Mouse (Mus musculus) CH12.LX (cell line): ENCODE data around the gene Sipa1l3. TPM values are rescaled to one million over a fixed set of nuclear protein-coding genes. Genes with fewer than 3 reads are reported as not detected.
A peak's percentile ranks its signal among the peaks of the same experiment; 100 is the strongest.

ENCODE experiments used
- DNase-seq: peaks from one replicate; pipeline ENCODE4 v3.0.0-alpha.2; 2013; ENCODE audit errors: extremely low read depth
- H3K27ac ChIP-seq: 2 replicates; pipeline ENCODE4 v1.5.1; 2012; ENCODE audit warnings: low read depth, mild to moderate bottlenecking, control low read depth, moderate library complexity; ENCODE audit not compliant: insufficient read depth
- H3K27me3 ChIP-seq: replicated peaks from 2 replicates; pipeline ENCODE3; 2012; ENCODE audit warnings: inconsistent platforms
- H3K36me3 ChIP-seq, 2 experiments: replicated peaks in 1 of 2; 2 replicates each; pipeline versions ENCODE3 to v1.6.1; 2012; ENCODE audit warnings: inconsistent platforms in 1 of 2, low read length in 1 of 2, mild to moderate bottlenecking in 1 of 2, mixed read lengths in 1 of 2, moderate library complexity in 1 of 2; ENCODE audit not compliant: control insufficient read depth in 1 of 2, insufficient read depth in 1 of 2
- H3K4me1 ChIP-seq, 2 experiments: 2 replicates each; pipeline ENCODE4 v1.6.1; 2012; ENCODE audit warnings: inconsistent platforms in 1 of 2, moderate library complexity in 1 of 2; ENCODE audit not compliant: insufficient read depth in 2 of 2, control insufficient read depth in 1 of 2
- H3K4me2 ChIP-seq: 2 replicates; pipeline ENCODE4 v1.6.1; 2012; ENCODE audit warnings: low read depth, mild to moderate bottlenecking, control low read depth; ENCODE audit not compliant: poor library complexity, insufficient read depth, severe bottlenecking
- H3K4me3 ChIP-seq, 3 experiments: fragments of 150-350 bp in 1 of 3; sonication (generic) in 1 of 3; replicated peaks in 1 of 3; 2 replicates each; pipeline versions ENCODE3 to v1.5.1; 2011 to 2012; ENCODE audit warnings: low read depth in 2 of 3, low read length in 2 of 3, mild to moderate bottlenecking in 2 of 3, moderate library complexity in 2 of 3, control low read depth in 1 of 3, improper control_type of control experiment in 1 of 3, inconsistent platforms in 1 of 3, mixed read lengths in 1 of 3; ENCODE audit not compliant: poor library complexity in 1 of 3
- H3K79me2 ChIP-seq: replicated peaks from 2 replicates; pipeline ENCODE4 v1.6.1; 2012; ENCODE audit warnings: mild to moderate bottlenecking, moderate library complexity; ENCODE audit not compliant: control insufficient read depth, poor library complexity, insufficient read depth, severe bottlenecking; ENCODE audit errors: extremely low read depth
- H3K9ac ChIP-seq: 2 replicates; pipeline ENCODE4 v1.6.1; 2012; ENCODE audit warnings: low read depth, mild to moderate bottlenecking, control low read depth, moderate library complexity; ENCODE audit not compliant: insufficient read depth
- H3K9me3 ChIP-seq: replicated peaks from 2 replicates; pipeline ENCODE3; 2012; ENCODE audit warnings: low read length, inconsistent platforms, mixed read lengths
- BHLHE40 ChIP-seq: IDR thresholded peaks from 2 replicates; pipeline ENCODE4 v1.6.1; 2011; ENCODE audit warnings: mild to moderate bottlenecking, low read depth, low read length, improper control_type of control experiment
- CTCF ChIP-seq, 2 experiments: IDR thresholded peaks in 1 of 2; conservative IDR thresholded peaks in 1 of 2; 2 replicates each; pipeline ENCODE4 v1.5.1; 2011 to 2012; ENCODE audit warnings: low read depth in 2 of 2, low read length in 2 of 2, improper control_type of control experiment in 1 of 2, inconsistent platforms in 1 of 2, mild to moderate bottlenecking in 1 of 2, moderate library complexity in 1 of 2
- ELF1 ChIP-seq: IDR thresholded peaks from 2 replicates; pipeline ENCODE4 v1.6.1; 2014; ENCODE audit warnings: low read depth, mild to moderate bottlenecking, inconsistent platforms, low read length, improper control_type of control experiment
- EP300 ChIP-seq: IDR thresholded peaks from 2 replicates; pipeline ENCODE4 v1.6.1; 2011; ENCODE audit warnings: low read length, improper control_type of control experiment
- ETS1 ChIP-seq: conservative IDR thresholded peaks from 2 replicates; pipeline ENCODE4 v1.6.1; 2012; ENCODE audit warnings: low read depth, mild to moderate bottlenecking, inconsistent platforms, low read length, improper control_type of control experiment, moderate library complexity
- KAT2A ChIP-seq: IDR thresholded peaks from 2 replicates; pipeline ENCODE4 v1.6.1; 2012; ENCODE audit warnings: low read length, improper control_type of control experiment, inconsistent platforms; ENCODE audit not compliant: insufficient replicate concordance
- MAFK ChIP-seq: IDR thresholded peaks from 2 replicates; pipeline ENCODE4 v1.6.1; 2011; ENCODE audit warnings: low read length, improper control_type of control experiment; ENCODE audit not compliant: insufficient replicate concordance
- MAX ChIP-seq: IDR thresholded peaks from 2 replicates; pipeline ENCODE4 v1.6.1; 2011; ENCODE audit warnings: low read length, improper control_type of control experiment
- MAZ ChIP-seq: IDR thresholded peaks from 2 replicates; pipeline ENCODE4 v1.6.1; 2012; ENCODE audit warnings: low read depth, mild to moderate bottlenecking, inconsistent platforms, low read length, improper control_type of control experiment, moderate library complexity
- MEF2A ChIP-seq: IDR thresholded peaks from 2 replicates; pipeline ENCODE4 v1.6.1; 2014; ENCODE audit warnings: low read depth, mild to moderate bottlenecking, inconsistent platforms, low read length, improper control_type of control experiment, borderline replicate concordance
- MXI1 ChIP-seq: IDR thresholded peaks from 2 replicates; pipeline ENCODE4 v1.6.1; 2011; ENCODE audit warnings: mild to moderate bottlenecking, low read depth, low read length, improper control_type of control experiment
- MYC ChIP-seq: IDR thresholded peaks from 2 replicates; pipeline ENCODE4 v1.6.1; 2011; ENCODE audit warnings: low read depth, mild to moderate bottlenecking, improper control_type of control experiment, low read length
- POLR2A ChIP-seq: IDR thresholded peaks from 2 replicates; pipeline ENCODE4 v1.6.1; 2011; ENCODE audit warnings: low read depth, mild to moderate bottlenecking, improper control_type of control experiment, low read length
- POLR2AphosphoS2 ChIP-seq: IDR thresholded peaks from 2 replicates; pipeline ENCODE4 v1.6.1; 2011; ENCODE audit warnings: low read depth, low read length, improper control_type of control experiment
- USF1 ChIP-seq: IDR thresholded peaks from 2 replicates; pipeline ENCODE4 v1.6.1; 2014; ENCODE audit warnings: low read depth, mild to moderate bottlenecking, inconsistent platforms, low read length, improper control_type of control experiment
- USF2 ChIP-seq: conservative IDR thresholded peaks from 2 replicates; pipeline ENCODE4 v1.6.1; 2011; ENCODE audit warnings: low read depth, low read length, improper control_type of control experiment
- ZNF384 ChIP-seq: IDR thresholded peaks from 2 replicates; pipeline ENCODE4 v1.6.1; 2012; ENCODE audit warnings: low read depth, low read length, improper control_type of control experiment, inconsistent platforms
- dilution Hi-C: fragments of 300-500 bp; cut with MboI; formaldehyde crosslinking; loops from 2 replicates; pipeline ENCODE4 v1.14.3; 2020; ENCODE audit warnings: low sequenced_read_pairs; ENCODE audit not compliant: extremely low pct_unique_long_range_greater_than_20kb, extremely low pct_ligation_motif_present
- in situ Hi-C: fragments of 300-500 bp; cut with MboI; formaldehyde crosslinking; loops from 3 replicates; pipeline ENCODE4 v1.14.3; 2019; ENCODE audit warnings: low sequenced_read_pairs, low pct_ligation_motif_present, low pct_unique_long_range_greater_than_20kb, mixed read lengths
- polyA plus RNA-seq: library from polyadenylated mRNA; unstranded; fragments of >175 nt; gene quantifications from 2 replicates; pipeline ENCODE4 v1.2.1, GENCODE M21; 2012; ENCODE audit warnings: low read depth; ENCODE audit not compliant: insufficient read length
- total RNA-seq, 2 experiments: library from RNA; depleted of rRNA; stranded (reverse); fragments of 300-350 nt in 1 of 2; fragments of >200 nt in 1 of 2; gene quantifications; 2 replicates each; pipeline ENCODE4 v1.2.3; 2012 to 2014

The Sipa1l3 gene
- total and polyA plus RNA-seq, 3 experiments = 1.6 to 8.8 (median 5.9) TPM

- Histone ChIP-seq H3K36me3 (peaks cover 0 to 8% of the 10 kb centered on the region in 2 experiments), H3K4me2 (no peak overlapping the region), H3K9me3 (no peaks in the 10 kb centered on the region), H3K79me2 (no peaks in the 10 kb centered on the region), H3K4me1 (peaks cover 1 to 25% of the 10 kb centered on the region in 2 experiments; a peak in 2 of 4 replicates), H3K9ac (no peak overlapping the region), H3K27ac (no peak overlapping the region), H3K4me3 (no peak overlapping the region), H3K27me3 (no peaks in the 10 kb centered on the region)
- no peak for DNase-seq
- no peak for TF ChIP-seq MAFK
- TF ChIP-seq ELF1 = no peak
- TF ChIP-seq ZNF384 = no peak
- no peak for TF ChIP-seq MEF2A
- TF ChIP-seq MAX = no peak
- no peak for TF ChIP-seq USF1
- TF ChIP-seq CTCF (conservative IDR thresholded peaks at IDR 0.05 in 1 of 2, IDR thresholded peaks at IDR 0.05 in 1 of 2; ENCODE audit: low read depth in 2 of 2, low read length in 2 of 2) = no peak
- no peak for TF ChIP-seq MYC
- no peak for TF ChIP-seq USF2
- no peak for TF ChIP-seq POLR2A
- in situ Hi-C loops = no loop called here
- dilution Hi-C loops = no loop called here
Measured at GRCm38 (mm10) chr7:29492992-29493391, 25.4 kb downstream of the Sipa1l3 start.

- H3K4me2 ChIP-seq = no peak overlapping the region
- no peaks in the 10 kb centered on the region for H3K27me3 ChIP-seq
- TF ChIP-seq EP300 (peak; percentile 34; the same call in 1 of the 2 replicates), ETS1 (0 out of 2 replicates have a peak, but pooled peaks have one; percentile 13), POLR2AphosphoS2 (no peak)
- H3K36me3 ChIP-seq = peaks cover 0 to 5% of the 10 kb centered on the region in 2 experiments
- no peak overlapping the region for H3K4me3 ChIP-seq
- H3K27ac ChIP-seq = no peak overlapping the region
- no peaks in the 10 kb centered on the region for H3K79me2 ChIP-seq
- no peaks in the 10 kb centered on the region for H3K9me3 ChIP-seq
- peak; percentile 56 for DNase-seq
- H3K4me1 ChIP-seq = peaks cover 3 to 25% of the 10 kb centered on the region in 2 experiments; a peak in 2 of 4 replicates
- dilution Hi-C loops (no loop called here), in situ Hi-C loops (no loop called here)
- H3K9ac ChIP-seq = no peak overlapping the region
Measured at GRCm38 (mm10) chr7:29491861-29492260, 26.6 kb downstream of the Sipa1l3 start.

- Histone ChIP-seq H3K79me2 (no peaks in the 10 kb centered on the region), H3K36me3 (peaks cover 0 to 5% of the 10 kb centered on the region in 2 experiments), H3K9ac (no peak overlapping the region), H3K9me3 (no peaks in the 10 kb centered on the region)
- in situ Hi-C loops = no loop called here
- DNase-seq = peak; percentile 17
- no peak for TF ChIP-seq MAX
- no peak for TF ChIP-seq MXI1
- TF ChIP-seq BHLHE40 = no peak
- TF ChIP-seq MAZ = no peak
- no peak for TF ChIP-seq KAT2A
- TF ChIP-seq, all 38 proteins: peak for 0
- H3K4me3 ChIP-seq = no peak overlapping the region
- dilution Hi-C loops = no loop called here
- H3K27me3 ChIP-seq = no peaks in the 10 kb centered on the region
- H3K27ac ChIP-seq = no peak overlapping the region
- no peak overlapping the region for H3K4me2 ChIP-seq
- peaks cover 3 to 25% of the 10 kb centered on the region in 2 experiments; a peak in 2 of 4 replicates for H3K4me1 ChIP-seq
Measured at GRCm38 (mm10) chr7:29491471-29491755, 27.0 kb downstream of the Sipa1l3 start.
